Mouse (Mus musculus): ENCODE results near the gene Ddx42. TPM values are rescaled to one million over a fixed set of nuclear protein-coding genes. Genes with fewer than 3 reads are reported as not detected.
A peak's percentile ranks its signal among the peaks of the same experiment; 100 is the strongest.
"Not testable (repeated sequence)": the region's sequence is repeated elsewhere in the genome, so short reads cannot be mapped to it uniquely, and the experiment has no call there.

Ddx42 gene
- polyA plus RNA-seq, 1 experiment from 2014 or later = 108 TPM

- 13% methylated on average over 19 of the region's 19 CpGs for whole genome bisulfite sequencing
- Histone ChIP-seq H3K27ac (peak overlapping the region; percentile 88), H3K9me3 (replicated peaks) (no peaks in the 10 kb centered on the region), H3K36me3 (peaks cover 16% of the 10 kb centered on the region), H3K27me3 (ENCODE audit: low read depth, poor library complexity, severe bottlenecking) (no peaks in the 10 kb centered on the region), H3K4me1 (peaks cover 13% of the 10 kb centered on the region), H3K4me3 (peak overlapping the region; percentile 85)
- no peak for DNase-seq (ENCODE audit: low spot score)
Observed at GRCm38 (mm10) chr11:106192657-106193370, 23.9 kb upstream of the Ddx42 start.

- peak; percentile 97 for DNase-seq (ENCODE audit: low spot score)
- Histone ChIP-seq H3K9me3 (replicated peaks) (no peaks in the 10 kb centered on the region), H3K36me3 (peaks cover 24% of the 10 kb centered on the region), H3K4me1 (peaks cover 13% of the 10 kb centered on the region), H3K27me3 (ENCODE audit: low read depth, poor library complexity, severe bottlenecking) (no peaks in the 10 kb centered on the region), H3K4me3 (peak overlapping the region; percentile 85), H3K27ac (peak overlapping the region; percentile 88)
- WGBS = under 1% methylated on average over 42 of the region's 44 CpGs
Observed at GRCm38 (mm10) chr11:106193371-106194154, 23.2 kb upstream of the Ddx42 start.

GRCm38 (mm10) chr11:106194155-106194541, 22.6 kb upstream of the Ddx42 start:
- peaks cover 13% of the 10 kb centered on the region for H3K4me1 ChIP-seq
- DNase-seq (ENCODE audit: low spot score) = no peak
- H3K4me3 ChIP-seq = peak overlapping the region; percentile 85
- H3K27me3 ChIP-seq (ENCODE audit: low read depth, poor library complexity, severe bottlenecking) = no peaks in the 10 kb centered on the region
- WGBS = 34% methylated on average over 3 of the region's 3 CpGs
- no peaks in the 10 kb centered on the region for H3K9me3 ChIP-seq (replicated peaks)
- H3K27ac ChIP-seq = peak overlapping the region; percentile 88
- H3K36me3 ChIP-seq = peaks cover 26% of the 10 kb centered on the region

GRCm38 (mm10) chr11:106194891-106195290, 21.8 kb upstream of the Ddx42 start:
- WGBS = 95% methylated on average over 7 of the region's 7 CpGs
- no peak overlapping the region for H3K27ac ChIP-seq
- no peaks in the 10 kb centered on the region for H3K27me3 ChIP-seq (ENCODE audit: low read depth, poor library complexity, severe bottlenecking)
- peaks cover 13% of the 10 kb centered on the region for H3K4me1 ChIP-seq
- no peak overlapping the region for H3K4me3 ChIP-seq
- DNase-seq (ENCODE audit: low spot score) = no peak
- H3K9me3 ChIP-seq (replicated peaks) = no peaks in the 10 kb centered on the region
- H3K36me3 ChIP-seq = peaks cover 30% of the 10 kb centered on the region

GRCm38 (mm10) chr11:106195341-106195740, 21.4 kb upstream of the Ddx42 start:
- no peaks in the 10 kb centered on the region for H3K9me3 ChIP-seq (replicated peaks)
- peaks cover 13% of the 10 kb centered on the region for H3K4me1 ChIP-seq
- DNase-seq (ENCODE audit: low spot score) = no peak
- H3K27me3 ChIP-seq (ENCODE audit: low read depth, poor library complexity, severe bottlenecking) = no peaks in the 10 kb centered on the region
- H3K36me3 ChIP-seq = peaks cover 35% of the 10 kb centered on the region
- no peak overlapping the region for H3K27ac ChIP-seq
- no peak overlapping the region for H3K4me3 ChIP-seq

GRCm38 (mm10) chr11:106198277-106198676, 18.4 kb upstream of the Ddx42 start:
- no peak overlapping the region for H3K4me3 ChIP-seq
- H3K4me1 ChIP-seq = peaks cover 6% of the 10 kb centered on the region; the same call in 1 of the 2 replicates
- H3K27ac ChIP-seq = no peak overlapping the region
- H3K36me3 ChIP-seq = peaks cover 64% of the 10 kb centered on the region
- no peaks in the 10 kb centered on the region for H3K9me3 ChIP-seq (replicated peaks)
- no peak for DNase-seq (ENCODE audit: low spot score)
- WGBS = 87% methylated on average over 4 of the region's 4 CpGs
- H3K27me3 ChIP-seq (ENCODE audit: low read depth, poor library complexity, severe bottlenecking) = no peaks in the 10 kb centered on the region

GRCm38 (mm10) chr11:106199997-106200396, 16.7 kb upstream of the Ddx42 start:
- not testable (repeated sequence) for DNase-seq (ENCODE audit: low spot score)

GRCm38 (mm10) chr11:106200756-106201155, 16.0 kb upstream of the Ddx42 start:
- WGBS = 82% methylated on average over 6 of the region's 6 CpGs
- H3K36me3 ChIP-seq = peaks cover 89% of the 10 kb centered on the region
- no peak overlapping the region for H3K27ac ChIP-seq
- H3K4me1 ChIP-seq = no peaks in the 10 kb centered on the region
- H3K4me3 ChIP-seq = no peak overlapping the region
- H3K27me3 ChIP-seq (ENCODE audit: low read depth, poor library complexity, severe bottlenecking) = no peaks in the 10 kb centered on the region
- no peaks in the 10 kb centered on the region for H3K9me3 ChIP-seq (replicated peaks)
- DNase-seq (ENCODE audit: low spot score) = no peak

More at GRCm38 (mm10) chr11:106199997-106200396, 16.7 kb upstream of the Ddx42 start:
- H3K4me3 ChIP-seq; H3K9me3 ChIP-seq (replicated peaks); H3K27ac ChIP-seq; H3K4me1 ChIP-seq; H3K27me3 ChIP-seq (ENCODE audit: low read depth, poor library complexity, severe bottlenecking): not testable (repeated sequence)
- H3K36me3 ChIP-seq = peaks cover 82% of the 10 kb centered on the region
- 95% methylated on average over 7 of the region's 7 CpGs for WGBS

- H3K4me1 ChIP-seq = no peaks in the 10 kb centered on the region
- peaks cover 92% of the 10 kb centered on the region for H3K36me3 ChIP-seq
- no peak overlapping the region for H3K4me3 ChIP-seq
- no peaks in the 10 kb centered on the region for H3K27me3 ChIP-seq (ENCODE audit: low read depth, poor library complexity, severe bottlenecking)
- 95% methylated on average over 19 of the region's 19 CpGs for WGBS
- no peak overlapping the region for H3K27ac ChIP-seq
- no peaks in the 10 kb centered on the region for H3K9me3 ChIP-seq (replicated peaks)
- no peak for DNase-seq (ENCODE audit: low spot score)
Observed at GRCm38 (mm10) chr11:106201337-106202122, 15.2 kb upstream of the Ddx42 start.

- Histone ChIP-seq H3K4me3 (no peak within 1 kb of the TSS), H3K27ac (no peak within 1 kb of the TSS), H3K9me3 (replicated peaks) (no peaks in the 10 kb centered on the region), H3K4me1 (no peaks in the 10 kb centered on the region), H3K36me3 (peaks cover 92% of the 10 kb centered on the region), H3K27me3 (ENCODE audit: low read depth, poor library complexity, severe bottlenecking) (no peaks in the 10 kb centered on the region)
- 88% methylated on average over 5 of the region's 5 CpGs for WGBS
- DNase-seq (ENCODE audit: low spot score) = no peak
Observed at GRCm38 (mm10) chr11:106202123-106202465, 14.6 kb upstream of the Ddx42 start, which contains the start of gene Strada. Gene Strada (minus strand): TSS chr11:106202168.

GRCm38 (mm10) chr11:106212771-106213170, 4.0 kb upstream of the Ddx42 start:
- no peak overlapping the region for H3K27ac ChIP-seq
- peaks cover 61% of the 10 kb centered on the region for H3K36me3 ChIP-seq
- no peak for DNase-seq (ENCODE audit: low spot score)
- H3K4me3 ChIP-seq = no peak overlapping the region
- H3K27me3 ChIP-seq (ENCODE audit: low read depth, poor library complexity, severe bottlenecking) = no peaks in the 10 kb centered on the region
- WGBS = 91% methylated on average over 8 of the region's 8 CpGs
- peaks cover 11% of the 10 kb centered on the region for H3K4me1 ChIP-seq
- H3K9me3 ChIP-seq (replicated peaks) = no peaks in the 10 kb centered on the region

- peak overlapping the region; percentile 74 for H3K4me3 ChIP-seq
- WGBS = 90% methylated on average over 5 of the region's 5 CpGs
- no peaks in the 10 kb centered on the region for H3K27me3 ChIP-seq (ENCODE audit: low read depth, poor library complexity, severe bottlenecking)
- H3K27ac ChIP-seq = no peak overlapping the region
- H3K9me3 ChIP-seq (replicated peaks) = no peaks in the 10 kb centered on the region
- H3K4me1 ChIP-seq = peaks cover 22% of the 10 kb centered on the region
- peaks cover 44% of the 10 kb centered on the region for H3K36me3 ChIP-seq
- DNase-seq (ENCODE audit: low spot score) = no peak
Observed at GRCm38 (mm10) chr11:106214856-106215255, 1.9 kb upstream of the Ddx42 start.

GRCm38 (mm10) chr11:106215450-106215859, 1.3 kb upstream of the Ddx42 start:
- Histone ChIP-seq H3K36me3 (peaks cover 42% of the 10 kb centered on the region), H3K27me3 (ENCODE audit: low read depth, poor library complexity, severe bottlenecking) (no peaks in the 10 kb centered on the region), H3K9me3 (replicated peaks) (no peaks in the 10 kb centered on the region), H3K4me3 (peak overlapping the region; percentile 74), H3K4me1 (peaks cover 22% of the 10 kb centered on the region), H3K27ac (peak overlapping the region; percentile 93)
- no peak for DNase-seq (ENCODE audit: low spot score)
- 31% methylated on average over 7 of the region's 7 CpGs for WGBS
